ENCODE assay signal across 22 mouse cellular contexts in the genomic region with DNA sequence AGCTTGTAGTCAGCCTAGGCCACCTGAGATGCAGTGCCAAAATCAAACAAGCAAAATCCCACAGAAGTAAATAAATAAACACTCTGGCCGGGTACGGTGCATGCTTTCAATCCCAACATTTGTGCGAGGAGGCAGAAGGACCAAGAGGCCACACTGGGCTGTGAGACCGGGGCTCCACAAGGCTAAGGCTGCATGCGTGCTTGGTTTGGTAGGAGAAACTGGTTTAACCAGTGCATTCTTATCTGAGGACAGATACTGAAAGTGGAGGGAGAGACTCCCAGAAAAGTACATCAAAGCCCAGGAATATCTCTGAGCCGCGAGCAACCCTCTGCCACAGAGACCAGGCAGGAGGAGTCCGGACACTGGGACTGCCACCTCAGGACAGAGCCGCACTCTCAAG. TPM values are rescaled to one million over a fixed set of nuclear protein-coding genes. Genes with fewer than 3 reads are reported as not detected.
A peak's percentile ranks its signal among the peaks of the same experiment; 100 is the strongest.
DNase-seq lines count a peak whose midpoint lies in the region; ATAC-seq lines count a peak whose summit lies in the region.
"Had no signal": no experiment of that assay in that cellular context is flagged by ENCODE, and none has a peak within 500 bp of the region (broad histone marks: within the 10 kb centered on the region; RNA-seq: fewer than 3 reads in every experiment).

No protein-coding gene starts in this region.

- peaks cover 24% of the 10 kb centered on the region for H3K4me1 ChIP-seq in heart, embryonic 13.5 days
- peaks cover 17% of the 10 kb centered on the region for H3K4me1 ChIP-seq in embryonic facial prominence, embryonic 15.5 days
- H3K4me1 ChIP-seq in stomach, embryonic 16.5 days (ENCODE audit: control insufficient read depth, insufficient read depth, low read length) = 0 out of 2 replicates have a peak, but pooled peaks cover 4% of the 10 kb centered on the region
- peaks cover 9% of the 10 kb centered on the region for H3K4me1 ChIP-seq in forebrain, embryonic 13.5 days

- ATAC-seq in heart, embryonic 13.5 days (ENCODE audit: extremely low read depth, insufficient number of reproducible peaks, low FRiP score, low TSS enrichment) = no peak
- ATAC-seq in embryonic facial prominence, embryonic 15.5 days (ENCODE audit: insufficient number of reproducible peaks, low FRiP score, low TSS enrichment, low read depth) = no peak
- no peak for ATAC-seq in stomach, embryonic 16.5 days (ENCODE audit: insufficient read depth, low FRiP score)
- no peak for ATAC-seq in forebrain, embryonic 13.5 days
- ATAC-seq: forebrain, embryonic 16.5 days; midbrain, embryonic 15.5 days had no signal

- no peaks in the 10 kb centered on the region for H3K27me3 ChIP-seq in heart, embryonic 13.5 days (replicated peaks)
- H3K27me3 ChIP-seq in embryonic facial prominence, embryonic 15.5 days = no peaks in the 10 kb centered on the region
- no peaks in the 10 kb centered on the region for H3K27me3 ChIP-seq in stomach, embryonic 16.5 days (ENCODE audit: control insufficient read depth, insufficient read depth, low read length)
- no peaks in the 10 kb centered on the region for H3K27me3 ChIP-seq in forebrain, embryonic 13.5 days
- H3K27me3 ChIP-seq: midbrain, embryonic 15.5 days had no signal

- peak overlapping the region; percentile 3; the same call in 1 of the 2 replicates for H3K4me2 ChIP-seq in heart, embryonic 13.5 days
- H3K4me2 ChIP-seq in embryonic facial prominence, embryonic 15.5 days (replicated peaks) = no peak overlapping the region
- H3K4me2 ChIP-seq in stomach, embryonic 16.5 days (ENCODE audit: low read depth, low read length) = no peak overlapping the region
- no peak overlapping the region for H3K4me2 ChIP-seq in forebrain, embryonic 13.5 days
- H3K4me2 ChIP-seq: hindbrain, embryonic 14.5 days; midbrain, embryonic 15.5 days had no signal

- H3K9ac ChIP-seq in heart, embryonic 13.5 days = peak overlapping the region; percentile 61
- no peak overlapping the region for H3K9ac ChIP-seq in embryonic facial prominence, embryonic 15.5 days
- H3K9ac ChIP-seq in stomach, embryonic 16.5 days (ENCODE audit: low read length) = 0 out of 2 replicates have a peak overlapping the region, but pooled peaks have one; percentile 14
- no peak overlapping the region for H3K9ac ChIP-seq in forebrain, embryonic 13.5 days
- H3K9ac ChIP-seq: hindbrain, embryonic 14.5 days; midbrain, embryonic 15.5 days had no signal

- DNase-seq in heart, postnatal 36 days = no peak
- peak; percentile 21 for DNase-seq in ovary, postnatal 36 days (ENCODE audit: low spot score)
- DNase-seq in ovary, postnatal 10 days (ENCODE audit: low spot score) = no peak
- no peak for DNase-seq in right cerebral cortex, postnatal 14 days
- DNase-seq: B cell, adult 2 months; cerebellum, adult 9-10 months; heart, postnatal 10 days; kidney, adult 18-20 months; kidney, postnatal 10 days; layer of hippocampus, postnatal 36 days; liver; lung, postnatal 14 days had no signal

- intact Hi-C loops in heart, postnatal 36 days (cut with DNase I) = no loop called here

- H3K4me3 ChIP-seq in heart, embryonic 13.5 days = no peak overlapping the region
- no peak overlapping the region for H3K4me3 ChIP-seq in embryonic facial prominence, embryonic 15.5 days (replicated peaks)
- H3K4me3 ChIP-seq in stomach, embryonic 16.5 days (replicated peaks; ENCODE audit: low read length) = no peak overlapping the region
- H3K4me3 ChIP-seq in forebrain, embryonic 13.5 days = no peak overlapping the region
- H3K4me3 ChIP-seq: layer of hippocampus, adult 2 months; megakaryocyte, embryonic 14.5 days; midbrain, embryonic 15.5 days; myocyte had no signal

- H3K9me3 ChIP-seq in heart, embryonic 13.5 days = no peaks in the 10 kb centered on the region
- H3K9me3 ChIP-seq in embryonic facial prominence, embryonic 15.5 days (replicated peaks) = no peaks in the 10 kb centered on the region
- H3K9me3 ChIP-seq in stomach, embryonic 16.5 days (replicated peaks; ENCODE audit: control insufficient read depth, low read length) = no peaks in the 10 kb centered on the region
- no peaks in the 10 kb centered on the region for H3K9me3 ChIP-seq in forebrain, embryonic 13.5 days (replicated peaks)
- H3K9me3 ChIP-seq: midbrain, embryonic 15.5 days had no signal

- H3K27ac ChIP-seq in heart, embryonic 13.5 days (replicated peaks) = no peak overlapping the region
- H3K27ac ChIP-seq in embryonic facial prominence, embryonic 15.5 days (replicated peaks) = peak overlapping the region; percentile 75
- peak overlapping the region; percentile 77 for H3K27ac ChIP-seq in stomach, embryonic 16.5 days (ENCODE audit: low read length)
- H3K27ac ChIP-seq in forebrain, embryonic 13.5 days = no peak overlapping the region
- H3K27ac ChIP-seq: hindbrain, embryonic 14.5 days; layer of hippocampus, adult 2 months; midbrain, embryonic 15.5 days had no signal

- H3K36me3 ChIP-seq in heart, embryonic 13.5 days = no peaks in the 10 kb centered on the region
- H3K36me3 ChIP-seq in embryonic facial prominence, embryonic 15.5 days = no peaks in the 10 kb centered on the region
- H3K36me3 ChIP-seq in stomach, embryonic 16.5 days (ENCODE audit: control insufficient read depth, insufficient read depth, low read length) = no peaks in the 10 kb centered on the region
- no peaks in the 10 kb centered on the region for H3K36me3 ChIP-seq in forebrain, embryonic 13.5 days (ENCODE audit: poor library complexity, severe bottlenecking)
- H3K36me3 ChIP-seq: midbrain, embryonic 15.5 days had no signal

- 47% methylated on average over 9 of the region's 9 CpGs for WGBS in heart, embryonic 13.5 days
- 65% methylated on average over 9 of the region's 9 CpGs for WGBS in embryonic facial prominence, embryonic 15.5 days
- 52% methylated on average over 9 of the region's 9 CpGs for WGBS in stomach, embryonic 16.5 days
- 84% methylated on average over 9 of the region's 9 CpGs for WGBS in forebrain, embryonic 13.5 days

RNA-seq across cellular contexts. Expression of a gene that starts 5.8 kb away (rescaled TPM):
- 8.8 and 10.7 TPM in 2 replicates for polyA plus RNA-seq in heart, embryonic 13.5 days (2015; fragmentation: Nextera tagmentation; extraction: Ambion mirVana)
- total RNA-seq in heart, postnatal 36 days (2021) = 1 to 10 TPM; 4.8 to 6.1 TPM
- polyA plus RNA-seq in embryonic facial prominence, embryonic 15.5 days (2015; fragmentation: Nextera tagmentation; extraction: Ambion mirVana) = 45.3 and 49.4 TPM in 2 replicates
- polyA plus RNA-seq in stomach, embryonic 16.5 days (2015; fragmentation: Nextera tagmentation; extraction: Ambion mirVana) = 22.6 and 24.1 TPM in 2 replicates
- 25.6 and 29.4 TPM in 2 replicates for polyA plus RNA-seq in forebrain, embryonic 13.5 days (2015; fragmentation: Nextera tagmentation; extraction: Ambion mirVana)

Comparison
In these comparisons a context has a peak if more than half of its experiments do, and no peak if none do; other contexts are left out.
1. H3K27ac ChIP-seq: peak in embryonic facial prominence, embryonic 15.5 days (single experiment) and stomach, embryonic 16.5 days (single experiment); none in heart, embryonic 13.5 days (single experiment) and forebrain, embryonic 13.5 days (single experiment).
2. H3K9ac ChIP-seq: peak in heart, embryonic 13.5 days (single experiment) and stomach, embryonic 16.5 days (single experiment); none in embryonic facial prominence, embryonic 15.5 days (single experiment) and forebrain, embryonic 13.5 days (single experiment).